Mouse (Mus musculus) lung, postnatal 0 days (tissue): ENCODE results near the gene Lrguk.

ENCODE experiments used
- CTCF ChIP-seq: IDR thresholded peaks from 2 replicates; pipeline ENCODE4 v1.5.1; 2016; ENCODE audit warnings: antibody characterized with exemption, mild to moderate bottlenecking
- EP300 ChIP-seq: IDR thresholded peaks from 2 replicates; pipeline ENCODE4 v1.6.1; 2016; ENCODE audit warnings: antibody characterized with exemption, mild to moderate bottlenecking, control low read depth

DNA sequence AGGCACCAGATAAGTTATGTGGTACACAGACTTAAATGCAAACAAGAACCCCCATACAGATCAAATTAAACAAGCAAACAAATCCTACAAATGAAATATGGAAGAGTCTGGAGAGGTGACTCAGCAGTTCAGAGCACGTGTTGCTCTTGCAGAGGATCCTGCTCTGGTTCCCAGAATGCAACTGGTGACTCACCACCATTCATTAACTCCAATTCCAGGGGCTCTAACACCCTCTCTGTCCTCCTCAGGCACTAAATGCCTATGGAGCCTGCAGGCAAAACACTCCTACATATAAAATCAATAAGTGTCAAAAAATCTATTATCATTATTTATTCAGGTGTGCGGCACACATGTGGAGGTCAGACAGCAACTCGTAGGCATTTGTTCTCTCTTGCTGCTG lies 4.8 kb downstream of the Lrguk start:
- TF ChIP-seq CTCF: no peak
- no peak for TF ChIP-seq EP300
